Mouse (Mus musculus): ENCODE results near the gene Creb5.
A peak's percentile ranks its signal among the peaks of the same experiment; 100 is the strongest.

DNA sequence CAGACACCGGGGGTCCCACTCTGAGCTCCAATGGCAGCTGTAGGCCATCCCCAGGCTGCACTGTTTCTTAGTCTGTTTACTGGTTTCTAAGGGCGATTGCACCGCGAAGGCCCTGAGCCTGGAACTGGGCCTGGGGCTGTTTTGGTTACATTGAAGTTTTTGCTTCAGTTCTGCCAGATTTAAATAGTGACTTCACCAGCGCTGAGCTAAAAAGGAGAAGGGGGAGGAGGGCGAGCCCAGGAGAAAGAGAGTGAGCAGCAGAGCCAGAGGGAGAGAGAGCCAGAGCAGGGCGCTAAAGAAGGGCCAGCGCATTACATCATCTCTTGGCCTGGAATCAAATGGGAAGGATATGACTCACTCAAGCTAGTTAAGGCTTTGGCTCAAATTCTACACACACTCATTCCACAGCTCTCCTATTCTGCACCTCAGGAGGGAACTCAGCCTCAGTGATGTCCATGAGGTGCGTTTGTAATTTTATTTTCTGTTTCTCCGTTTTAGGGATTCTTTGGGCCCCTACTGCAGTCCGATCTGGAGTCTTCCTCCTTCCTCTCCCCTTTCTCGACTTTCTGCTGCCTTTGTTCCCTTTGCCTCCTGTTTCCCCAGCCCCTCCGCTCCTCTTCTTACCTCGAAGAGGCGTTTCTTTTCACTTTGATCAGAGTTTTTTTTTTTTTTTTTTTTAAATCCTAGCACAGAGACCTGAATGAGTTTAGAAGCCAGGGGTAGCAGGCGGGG lies 286.1 kb downstream of the Creb5 start:
- no peak for TF ChIP-seq CTCF (IDR thresholded peaks at IDR 0.05; ENCODE audit: extremely low read depth, insufficient read depth, low read length)
- peak; percentile 44; the same call in 1 of the 2 replicates for TF ChIP-seq POLR2A (IDR thresholded peaks at IDR 0.05; ENCODE audit: extremely low read depth, insufficient read depth, low read length)

Measured in cortical plate, adult 2 months (tissue).